Mouse (Mus musculus): ENCODE data around the gene Nacc2. TPM values are rescaled to one million over a fixed set of nuclear protein-coding genes. Genes with fewer than 3 reads are reported as not detected.

Gene Nacc2
- total RNA-seq, 2 experiments from 2014 or later = 64.5 to 75.9 TPM

GRCm38 (mm10) chr2:26147706-26148370, 24.8 kb upstream of the Nacc2 start:
- intact Hi-C loops (cut with DNase I) = no loop called here
- TF ChIP-seq CTCF (IDR thresholded peaks at IDR 0.05) = no peak
- no peak overlapping the region for H3K27ac ChIP-seq
- H3K4me3 ChIP-seq = no peak overlapping the region
- DNase-seq (ENCODE audit: extremely low spot score in 1 of 2, low spot score in 2 of 2) = no peak

- intact Hi-C loops (cut with DNase I) = no loop called here
- DNase-seq (ENCODE audit: extremely low spot score in 1 of 2, low spot score in 2 of 2) = no peak
- TF ChIP-seq CTCF (IDR thresholded peaks at IDR 0.05) = no peak
- Histone ChIP-seq H3K4me3 (no peak overlapping the region), H3K27ac (no peak overlapping the region)
Measured at GRCm38 (mm10) chr2:26146337-26147042, 23.5 kb upstream of the Nacc2 start.

GRCm38 (mm10) chr2:26145113-26145512, 22.1 kb upstream of the Nacc2 start:
- no peak for TF ChIP-seq CTCF (IDR thresholded peaks at IDR 0.05)
- Histone ChIP-seq H3K4me3 (no peak overlapping the region), H3K27ac (no peak overlapping the region)
- no peak for DNase-seq (ENCODE audit: extremely low spot score in 1 of 2, low spot score in 2 of 2)
- intact Hi-C loops (cut with DNase I) = no loop called here

- Histone ChIP-seq H3K4me3 (no peak overlapping the region), H3K27ac (no peak overlapping the region)
- TF ChIP-seq CTCF (IDR thresholded peaks at IDR 0.05) = no peak
- no peak for DNase-seq (ENCODE audit: extremely low spot score in 1 of 2, low spot score in 2 of 2)
- intact Hi-C loops (cut with DNase I) = loop anchor here (5.0 kb wide), 1 partner anchor 307 kb away; no protein-coding TSS in a partner anchor
Measured at GRCm38 (mm10) chr2:26144331-26144730, 21.3 kb upstream of the Nacc2 start.

GRCm38 (mm10) chr2:26143556-26143955, 20.5 kb upstream of the Nacc2 start:
- H3K4me3 ChIP-seq = no peak overlapping the region
- no peak overlapping the region for H3K27ac ChIP-seq
- no peak for DNase-seq (ENCODE audit: extremely low spot score in 1 of 2, low spot score in 2 of 2)
- intact Hi-C loops (cut with DNase I) = loop anchor here (5.0 kb wide), 1 partner anchor 306 kb away; no protein-coding TSS in a partner anchor
- no peak for TF ChIP-seq CTCF (IDR thresholded peaks at IDR 0.05)

GRCm38 (mm10) chr2:26142986-26143385, 20.0 kb upstream of the Nacc2 start:
- Histone ChIP-seq H3K4me3 (no peak overlapping the region), H3K27ac (no peak overlapping the region)
- DNase-seq (ENCODE audit: extremely low spot score in 1 of 2, low spot score in 2 of 2) = no peak
- no peak for TF ChIP-seq CTCF (IDR thresholded peaks at IDR 0.05)
- intact Hi-C loops (cut with DNase I) = loop anchor here (1.0 to 5.0 kb wide), 3 partner anchors 88 to 306 kb away; no protein-coding TSS in a partner anchor

GRCm38 (mm10) chr2:26141893-26142635, 19.0 kb upstream of the Nacc2 start:
- Histone ChIP-seq H3K4me3 (no peak overlapping the region), H3K27ac (no peak overlapping the region)
- intact Hi-C loops (cut with DNase I) = loop anchor here (1.0 to 5.0 kb wide), 4 partner anchors 51 to 305 kb away; no protein-coding TSS in a partner anchor
- peak; percentile 62 to 69 for DNase-seq (ENCODE audit: extremely low spot score in 1 of 2, low spot score in 2 of 2)
- TF ChIP-seq CTCF (IDR thresholded peaks at IDR 0.05) = peak; percentile 86

GRCm38 (mm10) chr2:26140903-26141302, 17.9 kb upstream of the Nacc2 start:
- intact Hi-C loops (cut with DNase I) = loop anchor here (1.0 to 5.0 kb wide), 3 partner anchors 50 to 304 kb away; partner anchors contain the start of gene Ubac1
- no peak for TF ChIP-seq CTCF (IDR thresholded peaks at IDR 0.05)

GRCm38 (mm10) chr2:26140292-26140819, 17.3 kb upstream of the Nacc2 start:
- peak; percentile 100 for DNase-seq (ENCODE audit: extremely low spot score in 1 of 2, low spot score in 2 of 2)
- no peak for TF ChIP-seq CTCF (IDR thresholded peaks at IDR 0.05)
- Histone ChIP-seq H3K27ac (peak overlapping the region; percentile 97), H3K4me3 (peak overlapping the region; percentile 86)
- intact Hi-C loops (cut with DNase I) = loop anchor here (1.0 to 5.0 kb wide), 3 partner anchors 50 to 303 kb away; partner anchors contain the start of gene Ubac1

More at GRCm38 (mm10) chr2:26140903-26141302, 17.9 kb upstream of the Nacc2 start:
- peak overlapping the region; percentile 97 for H3K27ac ChIP-seq
- H3K4me3 ChIP-seq = peak overlapping the region; percentile 86
- DNase-seq (ENCODE audit: extremely low spot score in 1 of 2, low spot score in 2 of 2) = no peak

- DNase-seq (ENCODE audit: extremely low spot score in 1 of 2, low spot score in 2 of 2) = peak in 1 of 2 experiments; percentile 45
- TF ChIP-seq CTCF (IDR thresholded peaks at IDR 0.05) = no peak
- intact Hi-C loops (cut with DNase I) = loop anchor here (1.0 to 5.0 kb wide), 3 partner anchors 49 to 302 kb away; partner anchors contain the start of gene Ubac1
- Histone ChIP-seq H3K27ac (peak overlapping the region; percentile 97), H3K4me3 (peak overlapping the region; percentile 86)
Measured at GRCm38 (mm10) chr2:26139545-26140206, 16.7 kb upstream of the Nacc2 start.

GRCm38 (mm10) chr2:26139034-26139544, 16.1 kb upstream of the Nacc2 start:
- Histone ChIP-seq H3K27ac (peak overlapping the region; percentile 97), H3K4me3 (peak overlapping the region; percentile 86)
- intact Hi-C loops (cut with DNase I) = no loop called here
- no peak for TF ChIP-seq CTCF (IDR thresholded peaks at IDR 0.05)
- DNase-seq (ENCODE audit: extremely low spot score in 1 of 2, low spot score in 2 of 2) = no peak
